ENCODE assay signal across 8 mouse cellular contexts in genomic region chr12:112665445-112665844, GRCm38 (mm10). TPM values are rescaled to one million over a fixed set of nuclear protein-coding genes. Genes with fewer than 3 reads are reported as not detected.
DNase-seq lines count a peak whose midpoint lies in the region; ATAC-seq and TF ChIP-seq lines count a peak whose summit lies in the region.

No protein-coding gene starts in this region.

- no peak for TF ChIP-seq CTCF in gastrocnemius, adult 2 months (IDR thresholded peaks at IDR 0.05)
- TF ChIP-seq CTCF in heart, postnatal 0 days (IDR thresholded peaks at IDR 0.05; ENCODE audit: low read depth) = no peak

- H3K4me3 ChIP-seq in gastrocnemius, adult 2 months = peak overlapping the region; percentile 37
- H3K4me3 ChIP-seq in embryonic facial prominence, embryonic 14.5 days (ENCODE audit: low read depth, low read length) = no peak overlapping the region
- no peak overlapping the region for H3K4me3 ChIP-seq in heart, postnatal 0 days (ENCODE audit: low read depth, low read length)

- H3K27me3 ChIP-seq in embryonic facial prominence, embryonic 14.5 days (replicated peaks; ENCODE audit: control insufficient read depth, insufficient read depth, low read length) = no peaks in the 10 kb centered on the region
- H3K27me3 ChIP-seq in heart, postnatal 0 days (ENCODE audit: control insufficient read depth, insufficient read depth, low read length) = no peaks in the 10 kb centered on the region

- peak; percentile 79 for DNase-seq in gastrocnemius, adult 2 months
- DNase-seq in gastrocnemius, postnatal 25 days = no peak
- peak; percentile 79 for DNase-seq in embryonic facial prominence, embryonic 14.5 days (ENCODE audit: low spot score)
- no peak for DNase-seq in heart, postnatal 0 days (ENCODE audit: low spot score)
- DNase-seq in kidney, postnatal 36 days = peak; percentile 53 to 76
- DNase-seq in lung, postnatal 10 days = peak; percentile 83
- peak; percentile 60 to 67 for DNase-seq in right cerebral cortex, postnatal 36 days (ENCODE audit: low spot score in 2 of 2)
- DNase-seq in embryo, embryonic 10 days (ENCODE audit: low spot score) = no peak

- no peak for TF ChIP-seq EP300 in heart, postnatal 0 days (IDR thresholded peaks at IDR 0.05; ENCODE audit: low read depth)

- peak; percentile 17 for ATAC-seq in embryonic facial prominence, embryonic 14.5 days (ENCODE audit: low read depth)
- ATAC-seq in heart, postnatal 0 days (ENCODE audit: insufficient read depth, low read depth) = no peak

- intact Hi-C loops in gastrocnemius, adult 2 months (cut with DNase I) = no loop called here

- H3K27ac ChIP-seq in gastrocnemius, adult 2 months = peak overlapping the region; percentile 64
- peak overlapping the region; percentile 52 for H3K27ac ChIP-seq in embryonic facial prominence, embryonic 14.5 days (replicated peaks; ENCODE audit: low read depth, low read length)
- H3K27ac ChIP-seq in heart, postnatal 0 days (ENCODE audit: low read depth) = peak overlapping the region; percentile 36

- no peaks in the 10 kb centered on the region for H3K9me3 ChIP-seq in embryonic facial prominence, embryonic 14.5 days (ENCODE audit: control insufficient read depth, low read length)
- H3K9me3 ChIP-seq in heart, postnatal 0 days (replicated peaks; ENCODE audit: control insufficient read depth, low read length) = no peaks in the 10 kb centered on the region

- 0 out of 2 replicates have a peak overlapping the region, but pooled peaks have one; percentile 19 for H3K9ac ChIP-seq in embryonic facial prominence, embryonic 14.5 days (ENCODE audit: low read depth, low read length)
- H3K9ac ChIP-seq in heart, postnatal 0 days (replicated peaks; ENCODE audit: low read depth, low read length) = no peak overlapping the region

- 62% methylated on average over 17 of the region's 18 CpGs for WGBS in embryonic facial prominence, embryonic 14.5 days
- WGBS in heart, postnatal 0 days = 16% methylated on average over 18 of the region's 18 CpGs

- peaks cover 86% of the 10 kb centered on the region for H3K36me3 ChIP-seq in embryonic facial prominence, embryonic 14.5 days (ENCODE audit: control insufficient read depth, insufficient read depth, low read length)
- H3K36me3 ChIP-seq in heart, postnatal 0 days (replicated peaks; ENCODE audit: control insufficient read depth, insufficient read depth, low read length) = peaks cover 60% of the 10 kb centered on the region

- H3K4me1 ChIP-seq in embryonic facial prominence, embryonic 14.5 days (ENCODE audit: control insufficient read depth, insufficient read depth, low read length) = peaks cover 46% of the 10 kb centered on the region
- H3K4me1 ChIP-seq in heart, postnatal 0 days (ENCODE audit: control insufficient read depth, insufficient read depth) = peaks cover 59% of the 10 kb centered on the region

- no peak overlapping the region for H3K4me2 ChIP-seq in embryonic facial prominence, embryonic 14.5 days (ENCODE audit: low read depth, low read length)
- 0 out of 2 replicates have a peak overlapping the region, but pooled peaks have one; percentile 1 for H3K4me2 ChIP-seq in heart, postnatal 0 days (ENCODE audit: low read depth, low read length)

RNA-seq across cellular contexts. Expression of gene Akt1, which starts 9.2 kb away (rescaled TPM):
- 10 to 100 TPM; 50.9 to 59.3 TPM for total RNA-seq in gastrocnemius, adult 2 months (2021)
- total RNA-seq in gastrocnemius, postnatal 25 days (2021) = 10 to 100 TPM; 63.5 to 69.7 TPM
- polyA plus RNA-seq in embryonic facial prominence, embryonic 14.5 days (2014; fragmentation: Nextera tagmentation; extraction: Ambion mirVana) = 76.4 and 84.0 TPM in 2 replicates
- total RNA-seq in heart, postnatal 0 days (2014; rRNA removed; ENCODE audit: low replicate concordance) = 206 and 234 TPM in 2 replicates
- 60.6 and 70.9 TPM in 2 replicates for polyA plus RNA-seq in heart, postnatal 0 days (2015; fragmentation: Nextera tagmentation; extraction: Ambion mirVana)

RNA-seq across cellular contexts. Expression of gene Zbtb42, which starts 13.2 kb away (rescaled TPM):
- under 1 TPM; 0.64 to 0.81 TPM for total RNA-seq in gastrocnemius, adult 2 months (2021)
- total RNA-seq in gastrocnemius, postnatal 25 days (2021) = 1 to 10 TPM; 1.2 to 1.9 TPM
- polyA plus RNA-seq in embryonic facial prominence, embryonic 14.5 days (2014; fragmentation: Nextera tagmentation; extraction: Ambion mirVana) = 3.7 and 3.8 TPM in 2 replicates
- 3.2 and 18.3 TPM in 2 replicates for total RNA-seq in heart, postnatal 0 days (2014; rRNA removed; ENCODE audit: low replicate concordance)
- 4.6 TPM in 2 replicates for polyA plus RNA-seq in heart, postnatal 0 days (2015; fragmentation: Nextera tagmentation; extraction: Ambion mirVana)

RNA-seq across cellular contexts. Expression of gene Siva1, which starts 21.0 kb away (rescaled TPM):
- 10 to 100 TPM; 18.6 to 25.3 TPM for total RNA-seq in gastrocnemius, adult 2 months (2021)
- 10 to 100 TPM; 13.4 to 16.1 TPM for total RNA-seq in gastrocnemius, postnatal 25 days (2021)
- polyA plus RNA-seq in embryonic facial prominence, embryonic 14.5 days (2014; fragmentation: Nextera tagmentation; extraction: Ambion mirVana) = 211 and 239 TPM in 2 replicates
- total RNA-seq in heart, postnatal 0 days (2014; rRNA removed; ENCODE audit: low replicate concordance) = 92.0 and 107 TPM in 2 replicates
- polyA plus RNA-seq in heart, postnatal 0 days (2015; fragmentation: Nextera tagmentation; extraction: Ambion mirVana) = 62.2 and 71.1 TPM in 2 replicates

RNA-seq across cellular contexts. Expression of gene Adssl1, which starts 45.6 kb away (rescaled TPM):
- total RNA-seq in gastrocnemius, adult 2 months (2021) = 1,000 to 10,000 TPM; 1,028 to 1,061 TPM
- 100 to 1,000 TPM; 887 to 928 TPM for total RNA-seq in gastrocnemius, postnatal 25 days (2021)
- 23.2 and 26.5 TPM in 2 replicates for polyA plus RNA-seq in embryonic facial prominence, embryonic 14.5 days (2014; fragmentation: Nextera tagmentation; extraction: Ambion mirVana)
- 86.8 and 106 TPM in 2 replicates for total RNA-seq in heart, postnatal 0 days (2014; rRNA removed; ENCODE audit: low replicate concordance)
- polyA plus RNA-seq in heart, postnatal 0 days (2015; fragmentation: Nextera tagmentation; extraction: Ambion mirVana) = 159 and 176 TPM in 2 replicates

RNA-seq across cellular contexts. Expression of gene Cep170b, which starts 54.8 kb away (rescaled TPM):
- 10 to 100 TPM in 1 of 2 experiments, 1 to 10 TPM in 1; 9.8 to 13.6 TPM for total RNA-seq in gastrocnemius, adult 2 months (2021)
- 1 to 10 TPM; 8.8 to 9.1 TPM for total RNA-seq in gastrocnemius, postnatal 25 days (2021)
- polyA plus RNA-seq in embryonic facial prominence, embryonic 14.5 days (2014; fragmentation: Nextera tagmentation; extraction: Ambion mirVana) = 13.3 and 14.4 TPM in 2 replicates
- total RNA-seq in heart, postnatal 0 days (2014; rRNA removed; ENCODE audit: low replicate concordance) = 10.1 and 17.6 TPM in 2 replicates
- polyA plus RNA-seq in heart, postnatal 0 days (2015; fragmentation: Nextera tagmentation; extraction: Ambion mirVana) = 1.8 and 2.4 TPM in 2 replicates

Comparison
In these comparisons a context has a peak if more than half of its experiments do, and no peak if none do; other contexts are left out.
1. DNase-seq: peak in gastrocnemius, adult 2 months (single experiment), embryonic facial prominence, embryonic 14.5 days (single experiment), kidney, postnatal 36 days (2 of 2), lung, postnatal 10 days (single experiment) and right cerebral cortex, postnatal 36 days (2 of 2); none in gastrocnemius, postnatal 25 days (single experiment), heart, postnatal 0 days (single experiment) and embryo, embryonic 10 days (single experiment).
2. Peak in every context shown above with its lines, with median percentiles within 50 percentile points of each other: H3K27ac ChIP-seq.